Mouse (Mus musculus): ENCODE data around the gene Gm37240. TPM values are rescaled to one million over a fixed set of nuclear protein-coding genes. Genes with fewer than 3 reads are reported as not detected.

Gene Gm37240
- polyA plus RNA-seq, 1 experiment from 2014 or later, result 2.2 TPM

GRCm38 (mm10) chr3:85469711-85470110 lies 417.6 kb downstream of the Gm37240 start:
- Histone ChIP-seq H3K9me3 (ENCODE audit: control insufficient read depth, low read length) (no peaks in the 10 kb centered on the region), H3K4me1 (ENCODE audit: control insufficient read depth, insufficient read depth, low read length) (no peaks in the 10 kb centered on the region), H3K36me3 (ENCODE audit: control insufficient read depth, insufficient read depth, low read length) (no peaks in the 10 kb centered on the region), H3K27ac (replicated peaks; ENCODE audit: low read depth, low read length) (no peak overlapping the region), H3K9ac (ENCODE audit: low read length) (no peak overlapping the region), H3K4me3 (ENCODE audit: low read depth, low read length) (no peak overlapping the region), H3K4me2 (ENCODE audit: low read depth, severe bottlenecking) (no peak overlapping the region), H3K27me3 (ENCODE audit: control insufficient read depth, insufficient read depth, low read length) (no peaks in the 10 kb centered on the region)
- ATAC-seq (ENCODE audit: insufficient number of reproducible peaks, low FRiP score, low TSS enrichment, low read depth) (no peak), DNase-seq (ENCODE audit: low spot score) (no peak)
- WGBS, result 83% methylated on average over 6 of the region's 6 CpGs

GRCm38 (mm10) chr3:85468995-85469394 lies 418.3 kb downstream of the Gm37240 start:
- WGBS, result 86% methylated on average over 2 of the region's 2 CpGs
- no peak overlapping the region for H3K4me2 ChIP-seq (ENCODE audit: low read depth, severe bottlenecking)
- H3K4me3 ChIP-seq (ENCODE audit: low read depth, low read length), result no peak overlapping the region
- no peaks in the 10 kb centered on the region for H3K9me3 ChIP-seq (ENCODE audit: control insufficient read depth, low read length)
- ATAC-seq (ENCODE audit: insufficient number of reproducible peaks, low FRiP score, low TSS enrichment, low read depth) (no peak), DNase-seq (ENCODE audit: low spot score) (no peak)
- no peaks in the 10 kb centered on the region for H3K36me3 ChIP-seq (ENCODE audit: control insufficient read depth, insufficient read depth, low read length)
- no peak overlapping the region for H3K9ac ChIP-seq (ENCODE audit: low read length)
- H3K4me1 ChIP-seq (ENCODE audit: control insufficient read depth, insufficient read depth, low read length), result no peaks in the 10 kb centered on the region
- H3K27me3 ChIP-seq (ENCODE audit: control insufficient read depth, insufficient read depth, low read length), result no peaks in the 10 kb centered on the region
- H3K27ac ChIP-seq (replicated peaks; ENCODE audit: low read depth, low read length), result no peak overlapping the region

GRCm38 (mm10) chr3:85465283-85466025 lies 421.9 kb downstream of the Gm37240 start:
- no peak for DNase-seq (ENCODE audit: low spot score)
- H3K27ac ChIP-seq (replicated peaks; ENCODE audit: low read depth, low read length), result no peak overlapping the region
- no peaks in the 10 kb centered on the region for H3K9me3 ChIP-seq (ENCODE audit: control insufficient read depth, low read length)
- H3K27me3 ChIP-seq (ENCODE audit: control insufficient read depth, insufficient read depth, low read length), result no peaks in the 10 kb centered on the region
- H3K4me1 ChIP-seq (ENCODE audit: control insufficient read depth, insufficient read depth, low read length), result no peaks in the 10 kb centered on the region
- 84% methylated on average over 10 of the region's 10 CpGs for WGBS
- no peak overlapping the region for H3K9ac ChIP-seq (ENCODE audit: low read length)
- no peak overlapping the region for H3K4me3 ChIP-seq (ENCODE audit: low read depth, low read length)
- no peak overlapping the region for H3K4me2 ChIP-seq (ENCODE audit: low read depth, severe bottlenecking)
- ATAC-seq (ENCODE audit: insufficient number of reproducible peaks, low FRiP score, low TSS enrichment, low read depth), result no peak
- H3K36me3 ChIP-seq (ENCODE audit: control insufficient read depth, insufficient read depth, low read length), result no peaks in the 10 kb centered on the region

GRCm38 (mm10) chr3:85460021-85460420 lies 427.3 kb downstream of the Gm37240 start:
- Histone ChIP-seq H3K27ac (replicated peaks; ENCODE audit: low read depth, low read length) (no peak overlapping the region), H3K36me3 (ENCODE audit: control insufficient read depth, insufficient read depth, low read length) (no peaks in the 10 kb centered on the region), H3K27me3 (ENCODE audit: control insufficient read depth, insufficient read depth, low read length) (no peaks in the 10 kb centered on the region), H3K4me3 (ENCODE audit: low read depth, low read length) (no peak overlapping the region), H3K4me1 (ENCODE audit: control insufficient read depth, insufficient read depth, low read length) (no peaks in the 10 kb centered on the region), H3K9ac (ENCODE audit: low read length) (no peak overlapping the region), H3K4me2 (ENCODE audit: low read depth, severe bottlenecking) (no peak overlapping the region), H3K9me3 (ENCODE audit: control insufficient read depth, low read length) (no peaks in the 10 kb centered on the region)
- DNase-seq (ENCODE audit: low spot score) (no peak), ATAC-seq (ENCODE audit: insufficient number of reproducible peaks, low FRiP score, low TSS enrichment, low read depth) (no peak)
- 92% methylated on average over 6 of the region's 6 CpGs for WGBS

GRCm38 (mm10) chr3:85456983-85457382 lies 430.3 kb downstream of the Gm37240 start:
- WGBS, result 93% methylated on average over 2 of the region's 2 CpGs

GRCm38 (mm10) chr3:85455453-85455852 lies 431.9 kb downstream of the Gm37240 start:
- H3K4me1 ChIP-seq (ENCODE audit: control insufficient read depth, insufficient read depth, low read length), result 0 out of 2 replicates have a peak, but pooled peaks cover 2% of the 10 kb centered on the region
- no peak overlapping the region for H3K4me3 ChIP-seq (ENCODE audit: low read depth, low read length)
- 77% methylated on average over 3 of the region's 3 CpGs for WGBS
- H3K27me3 ChIP-seq (ENCODE audit: control insufficient read depth, insufficient read depth, low read length), result no peaks in the 10 kb centered on the region
- no peak for ATAC-seq (ENCODE audit: insufficient number of reproducible peaks, low FRiP score, low TSS enrichment, low read depth)
- no peak overlapping the region for H3K4me2 ChIP-seq (ENCODE audit: low read depth, severe bottlenecking)
- no peak overlapping the region for H3K27ac ChIP-seq (replicated peaks; ENCODE audit: low read depth, low read length)
- H3K36me3 ChIP-seq (ENCODE audit: control insufficient read depth, insufficient read depth, low read length), result no peaks in the 10 kb centered on the region
- H3K9ac ChIP-seq (ENCODE audit: low read length), result no peak overlapping the region
- DNase-seq (ENCODE audit: low spot score), result no peak
- no peaks in the 10 kb centered on the region for H3K9me3 ChIP-seq (ENCODE audit: control insufficient read depth, low read length)

More at GRCm38 (mm10) chr3:85456983-85457382, 430.3 kb downstream of the Gm37240 start:
- no peak overlapping the region for H3K4me3 ChIP-seq (ENCODE audit: low read depth, low read length)
- H3K4me2 ChIP-seq (ENCODE audit: low read depth, severe bottlenecking), result no peak overlapping the region
- no peak overlapping the region for H3K9ac ChIP-seq (ENCODE audit: low read length)
- no peak for DNase-seq (ENCODE audit: low spot score)
- H3K9me3 ChIP-seq (ENCODE audit: control insufficient read depth, low read length), result no peaks in the 10 kb centered on the region
- H3K27me3 ChIP-seq (ENCODE audit: control insufficient read depth, insufficient read depth, low read length), result no peaks in the 10 kb centered on the region
- no peaks in the 10 kb centered on the region for H3K36me3 ChIP-seq (ENCODE audit: control insufficient read depth, insufficient read depth, low read length)
- no peak overlapping the region for H3K27ac ChIP-seq (replicated peaks; ENCODE audit: low read depth, low read length)
- no peak for ATAC-seq (ENCODE audit: insufficient number of reproducible peaks, low FRiP score, low TSS enrichment, low read depth)
- no peaks in the 10 kb centered on the region for H3K4me1 ChIP-seq (ENCODE audit: control insufficient read depth, insufficient read depth, low read length)

GRCm38 (mm10) chr3:85454001-85454400 lies 433.3 kb downstream of the Gm37240 start:
- 84% methylated on average over 6 of the region's 6 CpGs for WGBS
- Histone ChIP-seq H3K9me3 (ENCODE audit: control insufficient read depth, low read length) (no peaks in the 10 kb centered on the region), H3K27me3 (ENCODE audit: control insufficient read depth, insufficient read depth, low read length) (no peaks in the 10 kb centered on the region), H3K36me3 (ENCODE audit: control insufficient read depth, insufficient read depth, low read length) (no peaks in the 10 kb centered on the region), H3K4me3 (ENCODE audit: low read depth, low read length) (no peak overlapping the region), H3K4me1 (ENCODE audit: control insufficient read depth, insufficient read depth, low read length) (0 out of 2 replicates have a peak, but pooled peaks cover 2% of the 10 kb centered on the region), H3K4me2 (ENCODE audit: low read depth, severe bottlenecking) (no peak overlapping the region), H3K9ac (ENCODE audit: low read length) (no peak overlapping the region), H3K27ac (replicated peaks; ENCODE audit: low read depth, low read length) (no peak overlapping the region)
- DNase-seq (ENCODE audit: low spot score), result no peak
- ATAC-seq (ENCODE audit: insufficient number of reproducible peaks, low FRiP score, low TSS enrichment, low read depth), result no peak

GRCm38 (mm10) chr3:85449461-85449860 lies 437.9 kb downstream of the Gm37240 start:
- Histone ChIP-seq H3K4me2 (ENCODE audit: low read depth, severe bottlenecking) (no peak overlapping the region), H3K4me1 (ENCODE audit: control insufficient read depth, insufficient read depth, low read length) (0 out of 2 replicates have a peak, but pooled peaks cover 2% of the 10 kb centered on the region), H3K4me3 (ENCODE audit: low read depth, low read length) (no peak overlapping the region), H3K27ac (replicated peaks; ENCODE audit: low read depth, low read length) (no peak overlapping the region), H3K36me3 (ENCODE audit: control insufficient read depth, insufficient read depth, low read length) (no peaks in the 10 kb centered on the region), H3K9me3 (ENCODE audit: control insufficient read depth, low read length) (no peaks in the 10 kb centered on the region), H3K9ac (ENCODE audit: low read length) (no peak overlapping the region), H3K27me3 (ENCODE audit: control insufficient read depth, insufficient read depth, low read length) (no peaks in the 10 kb centered on the region)
- no peak for DNase-seq (ENCODE audit: low spot score)
- WGBS, result 73% methylated on average over 4 of the region's 4 CpGs
- ATAC-seq (ENCODE audit: insufficient number of reproducible peaks, low FRiP score, low TSS enrichment, low read depth), result no peak

GRCm38 (mm10) chr3:85442781-85443180 lies 444.5 kb downstream of the Gm37240 start:
- no peak for DNase-seq (ENCODE audit: low spot score)
- no peak overlapping the region for H3K4me3 ChIP-seq (ENCODE audit: low read depth, low read length)
- no peaks in the 10 kb centered on the region for H3K4me1 ChIP-seq (ENCODE audit: control insufficient read depth, insufficient read depth, low read length)
- WGBS, result 92% methylated on average over 5 of the region's 5 CpGs
- no peak for ATAC-seq (ENCODE audit: insufficient number of reproducible peaks, low FRiP score, low TSS enrichment, low read depth)
- no peaks in the 10 kb centered on the region for H3K9me3 ChIP-seq (ENCODE audit: control insufficient read depth, low read length)
- no peak overlapping the region for H3K4me2 ChIP-seq (ENCODE audit: low read depth, severe bottlenecking)
- H3K9ac ChIP-seq (ENCODE audit: low read length), result no peak overlapping the region
- no peak overlapping the region for H3K27ac ChIP-seq (replicated peaks; ENCODE audit: low read depth, low read length)
- H3K36me3 ChIP-seq (ENCODE audit: control insufficient read depth, insufficient read depth, low read length), result no peaks in the 10 kb centered on the region
- no peaks in the 10 kb centered on the region for H3K27me3 ChIP-seq (ENCODE audit: control insufficient read depth, insufficient read depth, low read length)

All from limb, embryonic 11.5 days (tissue).